Mouse (Mus musculus) limb, embryonic 12.5 days (tissue): ENCODE measurements around the gene Ccne1. TPM values are rescaled to one million over a fixed set of nuclear protein-coding genes. Genes with fewer than 3 reads are reported as not detected.
A peak's percentile ranks its signal among the peaks of the same experiment; 100 is the strongest.

Experiments used
- ATAC-seq: fragments of 200-750 bp; cut with Nextera tagmentation; 2 replicates; pipeline ENCODE4 v1.8.0; 2017; ENCODE audit warnings: low read depth, moderate TSS enrichment; ENCODE audit not compliant: insufficient number of reproducible peaks, insufficient read depth, low FRiP score, low TSS enrichment
- H3K27ac ChIP-seq: fragments of 300-500 bp; sonication (generic); 2 replicates; pipeline ENCODE4 v1.5.1; 2016; ENCODE audit warnings: mild to moderate bottlenecking, moderate library complexity
- H3K27me3 ChIP-seq: fragments of 300-500 bp; sonication (generic); 2 replicates; pipeline ENCODE4 v1.6.1; 2016; ENCODE audit warnings: mild to moderate bottlenecking, moderate library complexity
- H3K36me3 ChIP-seq: fragments of 300-500 bp; sonication (generic); 2 replicates; pipeline ENCODE4 v1.6.1; 2016; ENCODE audit warnings: mild to moderate bottlenecking, moderate library complexity
- H3K4me1 ChIP-seq: fragments of 300-500 bp; sonication (generic); replicated peaks from 2 replicates; pipeline ENCODE4 v1.6.1; 2016
- H3K4me2 ChIP-seq: fragments of 300-500 bp; sonication (generic); 2 replicates; pipeline ENCODE4 v1.6.1; 2016; ENCODE audit warnings: mild to moderate bottlenecking, moderate library complexity
- H3K4me3 ChIP-seq: fragments of 300-500 bp; sonication (generic); replicated peaks from 2 replicates; pipeline ENCODE4 v1.5.1; 2016; ENCODE audit warnings: mild to moderate bottlenecking
- H3K9ac ChIP-seq: fragments of 300-500 bp; sonication (generic); replicated peaks from 2 replicates; pipeline ENCODE4 v1.6.1; 2016; ENCODE audit warnings: mild to moderate bottlenecking, moderate library complexity
- H3K9me3 ChIP-seq: fragments of 300-500 bp; sonication (generic); 2 replicates; pipeline ENCODE4 v1.6.1; 2016; ENCODE audit warnings: mild to moderate bottlenecking, moderate library complexity
- WGBS: fragments of 180-500 bp; shearing (Covaris S2); methylation state at CpG from one replicate; pipeline ENCODE4 v1.1.7; 2016; 5-methylcytosine and 5-hydroxymethylcytosine counted together
- polyA plus RNA-seq: library from polyadenylated mRNA; unstranded; fragments of >200 nt; fragmentation: Nextera tagmentation; extraction: Ambion mirVana; gene quantifications from 2 replicates; pipeline ENCODE4 v1.2.1, GENCODE M21; 2016

The Ccne1 gene
- polyA plus RNA-seq, 1 experiment from 2014 or later = 85.6 TPM

GRCm38 (mm10) chr7:38094353-38094752 lies 13.0 kb downstream of the Ccne1 start:
- Histone ChIP-seq H3K4me2 (no peak overlapping the region), H3K27ac (no peak overlapping the region), H3K9me3 (no peaks in the 10 kb centered on the region), H3K9ac (no peak overlapping the region), H3K4me3 (no peak overlapping the region), H3K4me1 (peaks cover 10% of the 10 kb centered on the region), H3K27me3 (no peaks in the 10 kb centered on the region), H3K36me3 (peaks cover 32% of the 10 kb centered on the region)
- no peak for ATAC-seq
- 76% methylated on average over 6 of the region's 6 CpGs for WGBS

GRCm38 (mm10) chr7:38093101-38093500 lies 14.2 kb downstream of the Ccne1 start:
- peaks cover 19% of the 10 kb centered on the region for H3K36me3 ChIP-seq
- peaks cover 10% of the 10 kb centered on the region for H3K4me1 ChIP-seq
- H3K9ac ChIP-seq = no peak overlapping the region
- H3K27me3 ChIP-seq = 0 out of 2 replicates have a peak, but pooled peaks cover 2% of the 10 kb centered on the region
- WGBS = 33% methylated on average over 2 of the region's 2 CpGs
- peak overlapping the region; percentile 35; the same call in 1 of the 2 replicates for H3K27ac ChIP-seq
- no peaks in the 10 kb centered on the region for H3K9me3 ChIP-seq
- no peak overlapping the region for H3K4me3 ChIP-seq
- no peak overlapping the region for H3K4me2 ChIP-seq
- no peak; the same call in 1 of the 2 replicates for ATAC-seq

- H3K27me3 ChIP-seq = 0 out of 2 replicates have a peak, but pooled peaks cover 10% of the 10 kb centered on the region
- H3K36me3 ChIP-seq = no peaks in the 10 kb centered on the region
- no peak for ATAC-seq
- no peaks in the 10 kb centered on the region for H3K9me3 ChIP-seq
- WGBS = 75% methylated on average over 7 of the region's 7 CpGs
- no peak overlapping the region for H3K9ac ChIP-seq
- no peak overlapping the region for H3K4me3 ChIP-seq
- H3K4me1 ChIP-seq = peaks cover 27% of the 10 kb centered on the region
- H3K4me2 ChIP-seq = no peak overlapping the region
- no peak overlapping the region for H3K27ac ChIP-seq
Observed at GRCm38 (mm10) chr7:38089930-38090675, 17.2 kb downstream of the Ccne1 start.

- no peaks in the 10 kb centered on the region for H3K36me3 ChIP-seq
- H3K4me3 ChIP-seq = no peak overlapping the region
- H3K4me1 ChIP-seq = peaks cover 26% of the 10 kb centered on the region
- H3K9me3 ChIP-seq = no peaks in the 10 kb centered on the region
- H3K4me2 ChIP-seq = no peak overlapping the region
- 90% methylated on average over 2 of the region's 2 CpGs for WGBS
- 0 out of 2 replicates have a peak, but pooled peaks cover 10% of the 10 kb centered on the region for H3K27me3 ChIP-seq
- H3K9ac ChIP-seq = no peak overlapping the region
- no peak for ATAC-seq
- no peak overlapping the region for H3K27ac ChIP-seq
Observed at GRCm38 (mm10) chr7:38088456-38088855, 18.9 kb downstream of the Ccne1 start.

- Histone ChIP-seq H3K4me1 (peaks cover 20% of the 10 kb centered on the region), H3K36me3 (no peaks in the 10 kb centered on the region), H3K9me3 (no peaks in the 10 kb centered on the region), H3K4me2 (no peak overlapping the region), H3K4me3 (no peak overlapping the region), H3K9ac (no peak overlapping the region), H3K27ac (no peak overlapping the region), H3K27me3 (0 out of 2 replicates have a peak, but pooled peaks cover 10% of the 10 kb centered on the region)
- ATAC-seq = no peak
- WGBS = 81% methylated on average over 8 of the region's 8 CpGs
Observed at GRCm38 (mm10) chr7:38087856-38088255, 19.5 kb downstream of the Ccne1 start.

- H3K4me1 ChIP-seq = peaks cover 17% of the 10 kb centered on the region
- peak overlapping the region; percentile 82 for H3K4me2 ChIP-seq
- H3K27ac ChIP-seq = no peak overlapping the region
- H3K9ac ChIP-seq = no peak overlapping the region; the same call in 1 of the 2 replicates
- no peaks in the 10 kb centered on the region for H3K36me3 ChIP-seq
- 41% methylated on average over 8 of the region's 8 CpGs for WGBS
- H3K4me3 ChIP-seq = no peak overlapping the region
- ATAC-seq = no peak
- 0 out of 2 replicates have a peak, but pooled peaks cover 10% of the 10 kb centered on the region for H3K27me3 ChIP-seq
- no peaks in the 10 kb centered on the region for H3K9me3 ChIP-seq
Observed at GRCm38 (mm10) chr7:38086401-38086800, 20.9 kb downstream of the Ccne1 start.

- Histone ChIP-seq H3K27me3 (0 out of 2 replicates have a peak, but pooled peaks cover 10% of the 10 kb centered on the region), H3K4me2 (peak overlapping the region; percentile 82), H3K9ac (no peak overlapping the region; the same call in 1 of the 2 replicates), H3K36me3 (no peaks in the 10 kb centered on the region), H3K4me1 (peaks cover 17% of the 10 kb centered on the region), H3K9me3 (no peaks in the 10 kb centered on the region), H3K4me3 (peak overlapping the region; percentile 45), H3K27ac (peak overlapping the region; percentile 25; the same call in 1 of the 2 replicates)
- ATAC-seq = peak; percentile 43
- under 1% methylated on average over 35 of the region's 35 CpGs for WGBS
Observed at GRCm38 (mm10) chr7:38085573-38086211, 21.6 kb downstream of the Ccne1 start.

GRCm38 (mm10) chr7:38084778-38085572 lies 22.4 kb downstream of the Ccne1 start:
- H3K4me1 ChIP-seq = peaks cover 17% of the 10 kb centered on the region
- H3K4me2 ChIP-seq = peak overlapping the region; percentile 82
- H3K36me3 ChIP-seq = no peaks in the 10 kb centered on the region
- WGBS = under 1% methylated on average over 65 of the region's 65 CpGs
- ATAC-seq = peak; percentile 98
- H3K9ac ChIP-seq = peak overlapping the region; percentile 3; the same call in 1 of the 2 replicates
- H3K27ac ChIP-seq = no peak overlapping the region
- H3K4me3 ChIP-seq = peak overlapping the region; percentile 45
- H3K9me3 ChIP-seq = no peaks in the 10 kb centered on the region
- H3K27me3 ChIP-seq = 0 out of 2 replicates have a peak, but pooled peaks cover 10% of the 10 kb centered on the region

- H3K4me2 ChIP-seq = no peak overlapping the region
- H3K36me3 ChIP-seq = no peaks in the 10 kb centered on the region
- no peak overlapping the region for H3K4me3 ChIP-seq
- no peak for ATAC-seq
- peaks cover 17% of the 10 kb centered on the region for H3K4me1 ChIP-seq
- no peak overlapping the region for H3K9ac ChIP-seq
- no peaks in the 10 kb centered on the region for H3K9me3 ChIP-seq
- H3K27ac ChIP-seq = no peak overlapping the region
- H3K27me3 ChIP-seq = 0 out of 2 replicates have a peak, but pooled peaks cover 7% of the 10 kb centered on the region
Observed at GRCm38 (mm10) chr7:38082971-38083370, 24.4 kb downstream of the Ccne1 start.

- no peaks in the 10 kb centered on the region for H3K9me3 ChIP-seq
- peaks cover 5% of the 10 kb centered on the region; the same call in 1 of the 2 replicates for H3K4me1 ChIP-seq
- H3K27ac ChIP-seq = no peak overlapping the region
- WGBS = 38% methylated on average over 7 of the region's 7 CpGs
- no peaks in the 10 kb centered on the region for H3K36me3 ChIP-seq
- H3K4me3 ChIP-seq = no peak overlapping the region
- no peak overlapping the region for H3K4me2 ChIP-seq
- no peak overlapping the region for H3K9ac ChIP-seq
- ATAC-seq = no peak
- H3K27me3 ChIP-seq = peaks cover 17% of the 10 kb centered on the region; the same call in 1 of the 2 replicates
Observed at GRCm38 (mm10) chr7:38077189-38077588, 30.1 kb downstream of the Ccne1 start.
